ENCODE assay signal across 8 mouse cellular contexts in the genomic region with DNA sequence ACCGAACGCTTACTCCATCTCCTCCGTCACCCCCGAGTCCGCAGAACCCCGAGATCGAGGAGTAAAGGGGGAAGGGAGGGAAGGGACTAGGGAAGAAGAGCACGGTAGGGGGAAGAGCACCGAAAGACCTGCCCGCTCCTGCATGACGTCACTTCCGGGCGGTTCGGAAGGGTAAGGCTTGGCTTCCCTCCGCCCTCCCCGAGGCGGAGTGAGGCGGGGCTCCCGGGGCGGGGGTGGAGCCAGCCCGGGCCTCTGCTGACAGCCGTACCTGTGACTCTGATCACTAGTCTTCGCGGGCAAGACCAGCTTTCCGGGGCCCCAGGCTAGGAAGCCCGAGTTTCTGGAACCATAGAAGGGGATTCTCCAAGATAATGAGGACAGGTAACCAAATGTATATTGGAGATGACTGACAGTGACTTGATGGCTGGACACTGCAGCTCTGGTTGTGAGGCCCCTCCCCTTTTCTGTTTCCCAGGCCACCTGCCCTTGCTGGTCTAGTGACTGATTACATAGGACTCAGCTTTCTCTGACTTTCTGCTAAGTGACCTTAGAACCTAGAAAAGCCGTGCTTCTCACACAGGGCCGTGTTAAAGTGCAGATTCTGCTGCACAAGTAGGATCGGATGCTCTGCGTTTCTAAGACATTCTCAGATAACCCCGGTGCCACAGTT. TPM values are rescaled to one million over a fixed set of nuclear protein-coding genes. Genes with fewer than 3 reads are reported as not detected.
DNase-seq lines count a peak whose midpoint lies in the region; ATAC-seq and TF ChIP-seq lines count a peak whose summit lies in the region.

A gene (minus strand): TSS at position 147 of the 670 bp plus-strand sequence.

- TF ChIP-seq EP300 in ES-Bruce4 (IDR thresholded peaks at IDR 0.05; ENCODE audit: insufficient read depth, low read depth, low read length): no peak

- H3K27ac ChIP-seq in ES-Bruce4 (ENCODE audit: insufficient read depth, low read length): no peak within 1 kb of the TSS
- H3K27ac ChIP-seq in forebrain, embryonic 14.5 days (ENCODE audit: low read depth, low read length): peak within 1 kb of the TSS; percentile 63
- H3K27ac ChIP-seq in neural tube, embryonic 15.5 days (replicated peaks): peak within 1 kb of the TSS; percentile 83

- no peaks in the 10 kb centered on the region for H3K27me3 ChIP-seq in ES-Bruce4 (ENCODE audit: control insufficient read depth, insufficient read depth, low read length, poor library complexity, severe bottlenecking)
- H3K27me3 ChIP-seq in forebrain, embryonic 14.5 days (replicated peaks; ENCODE audit: control insufficient read depth, insufficient read depth, low read length): no peaks in the 10 kb centered on the region
- H3K27me3 ChIP-seq in neural tube, embryonic 15.5 days (replicated peaks): no peaks in the 10 kb centered on the region

- H3K4me1 ChIP-seq in ES-Bruce4 (ENCODE audit: control insufficient read depth, insufficient read depth, low read length): no peaks in the 10 kb centered on the region
- H3K4me1 ChIP-seq in forebrain, embryonic 14.5 days (ENCODE audit: control insufficient read depth, insufficient read depth, low read length): peaks cover 4% of the 10 kb centered on the region
- H3K4me1 ChIP-seq in neural tube, embryonic 15.5 days: peaks cover 23% of the 10 kb centered on the region

- intact Hi-C loops in heart, postnatal 14 days (cut with DNase I): loop anchor here (5.0 kb wide), 1 partner anchor 46 kb away; a partner anchor contains a TSS

- 6% methylated on average over 30 of the region's 31 CpGs for WGBS in forebrain, embryonic 14.5 days
- 4% methylated on average over 31 of the region's 31 CpGs for WGBS in neural tube, embryonic 15.5 days

- ATAC-seq in cerebellum, adult (ENCODE audit: insufficient number of reproducible peaks, low FRiP score, low TSS enrichment): peak; percentile 93
- peak; percentile 99 for ATAC-seq in forebrain, embryonic 14.5 days
- peak; percentile 98 for ATAC-seq in neural tube, embryonic 15.5 days (ENCODE audit: low FRiP score)

- no peak for TF ChIP-seq CTCF in ES-Bruce4 (IDR thresholded peaks at IDR 0.05; ENCODE audit: low read depth, low read length)

- DNase-seq in forebrain, embryonic 14.5 days (ENCODE audit: low spot score): peak; percentile 97
- peak; percentile 95 to 96 for DNase-seq in heart, postnatal 14 days
- DNase-seq in layer of hippocampus, adult 11-12 months (ENCODE audit: low spot score): peak; percentile 93
- peak; percentile 94 to 96 for DNase-seq in lung, adult 18-20 months
- DNase-seq in testis, postnatal 14 days (ENCODE audit: low spot score): peak; percentile 92

- H3K4me3 ChIP-seq in ES-Bruce4 (ENCODE audit: low read depth, low read length): peak within 1 kb of the TSS; percentile 74
- H3K4me3 ChIP-seq in forebrain, embryonic 14.5 days (ENCODE audit: low read depth, low read length): peak within 1 kb of the TSS; percentile 99
- peak within 1 kb of the TSS; percentile 69 for H3K4me3 ChIP-seq in neural tube, embryonic 15.5 days (replicated peaks)

- H3K9me3 ChIP-seq in ES-Bruce4 (replicated peaks; ENCODE audit: control insufficient read depth, insufficient read depth, low read length, poor library complexity, severe bottlenecking): no peaks in the 10 kb centered on the region
- H3K9me3 ChIP-seq in forebrain, embryonic 14.5 days (replicated peaks; ENCODE audit: control insufficient read depth, low read length): no peaks in the 10 kb centered on the region
- no peaks in the 10 kb centered on the region for H3K9me3 ChIP-seq in neural tube, embryonic 15.5 days (replicated peaks)

- H3K36me3 ChIP-seq in ES-Bruce4 (ENCODE audit: control insufficient read depth, insufficient read depth, low read length, poor library complexity, severe bottlenecking): no peaks in the 10 kb centered on the region
- H3K36me3 ChIP-seq in forebrain, embryonic 14.5 days (ENCODE audit: control insufficient read depth, insufficient read depth, low read length): 0 out of 2 replicates have a peak, but pooled peaks cover 2% of the 10 kb centered on the region
- H3K36me3 ChIP-seq in neural tube, embryonic 15.5 days: no peaks in the 10 kb centered on the region

- TF ChIP-seq POLR2A in ES-Bruce4 (IDR thresholded peaks at IDR 0.05; ENCODE audit: insufficient read depth, low read length): peak; percentile 48

- peak within 1 kb of the TSS; percentile 81 for H3K9ac ChIP-seq in ES-Bruce4 (ENCODE audit: low read depth, poor library complexity, severe bottlenecking)
- peak within 1 kb of the TSS; percentile 95 for H3K9ac ChIP-seq in forebrain, embryonic 14.5 days (ENCODE audit: low read length)
- peak within 1 kb of the TSS; percentile 81 for H3K9ac ChIP-seq in neural tube, embryonic 15.5 days (replicated peaks)

- peak within 1 kb of the TSS; percentile 60 for H3K4me2 ChIP-seq in forebrain, embryonic 14.5 days (ENCODE audit: low read length)
- peak within 1 kb of the TSS; percentile 67 for H3K4me2 ChIP-seq in neural tube, embryonic 15.5 days

RNA-seq across cellular contexts. Expression of the gene that starts here (rescaled TPM):
- polyA plus RNA-seq in ES-Bruce4 (2011; ENCODE audit: insufficient read depth, insufficient read length, low read depth, missing spikeins): 56.3 and 58.2 TPM in 2 replicates
- polyA plus RNA-seq in forebrain, embryonic 14.5 days (2014; fragmentation: Nextera tagmentation; extraction: Ambion mirVana): 17.1 and 20.2 TPM in 2 replicates
- total RNA-seq in heart, postnatal 14 days (2021): 10 to 100 TPM; 17.8 to 18.9 TPM
- polyA plus RNA-seq in neural tube, embryonic 15.5 days (2015; fragmentation: Nextera tagmentation; extraction: Ambion mirVana): 6.7 and 7.8 TPM in 2 replicates
